Mouse (Mus musculus) heart, embryonic 11.5 days (tissue): Measurements from ENCODE around the gene Klhdc7b. TPM values are rescaled to one million over a fixed set of nuclear protein-coding genes. Genes with fewer than 3 reads are reported as not detected.
A peak's percentile ranks its signal among the peaks of the same experiment; 100 is the strongest.

Experiments used
- ATAC-seq: fragments of 200-750 bp; cut with Nextera tagmentation; replicated peaks from 2 replicates; pipeline ENCODE4 v1.8.0; 2017; ENCODE audit warnings: moderate library complexity; ENCODE audit not compliant: insufficient number of reproducible peaks, low FRiP score, low TSS enrichment
- H3K27ac ChIP-seq: fragments of 300-500 bp; sonication (generic); 2 replicates; pipeline ENCODE4 v1.5.1; 2014; ENCODE audit warnings: mild to moderate bottlenecking, low read depth, low read length
- H3K27me3 ChIP-seq: fragments of 300-500 bp; sonication (generic); 2 replicates; pipeline ENCODE4 v1.6.1; 2014; ENCODE audit warnings: mild to moderate bottlenecking, low read length, mixed read lengths; ENCODE audit not compliant: control insufficient read depth, insufficient read depth
- H3K36me3 ChIP-seq: fragments of 300-500 bp; sonication (generic); 2 replicates; pipeline ENCODE4 v1.6.1; 2014; ENCODE audit warnings: mild to moderate bottlenecking, low read length, moderate library complexity, mixed read lengths; ENCODE audit not compliant: control insufficient read depth, insufficient read depth
- H3K4me1 ChIP-seq: fragments of 300-500 bp; sonication (generic); 2 replicates; pipeline ENCODE4 v1.6.1; 2014; ENCODE audit warnings: low read length; ENCODE audit not compliant: control insufficient read depth, insufficient read depth
- H3K4me2 ChIP-seq: fragments of 300-500 bp; sonication (generic); 2 replicates; pipeline ENCODE4 v1.6.1; 2014; ENCODE audit warnings: mild to moderate bottlenecking, moderate library complexity
- H3K4me3 ChIP-seq: fragments of 300-500 bp; sonication (generic); 2 replicates; pipeline ENCODE4 v1.5.1; 2014; ENCODE audit warnings: low read depth, low read length
- H3K9ac ChIP-seq: fragments of 300-500 bp; sonication (generic); 2 replicates; pipeline ENCODE4 v1.6.1; 2014; ENCODE audit warnings: mild to moderate bottlenecking, low read depth, low read length, moderate library complexity
- H3K9me3 ChIP-seq: fragments of 300-500 bp; sonication (generic); replicated peaks from 2 replicates; pipeline ENCODE4 v1.6.1; 2016; ENCODE audit warnings: low read length; ENCODE audit not compliant: control insufficient read depth
- WGBS: fragments of 180-500 bp; shearing (Covaris S2); extraction: QIAGEN DNeasy Blood & Tissue Kit; methylation state at CpG from one replicate; pipeline ENCODE4 v1.1.7; 2014; ENCODE audit not compliant: insufficient replicate concordance; 5-methylcytosine and 5-hydroxymethylcytosine counted together
- polyA plus RNA-seq: library from polyadenylated mRNA; unstranded; fragments of >200 nt; fragmentation: Nextera tagmentation; extraction: Ambion mirVana; gene quantifications from 2 replicates; pipeline ENCODE4 v1.2.1, GENCODE M21; 2014

Gene Klhdc7b
- polyA plus RNA-seq, 1 experiment from 2014 or later = not detected

DNA sequence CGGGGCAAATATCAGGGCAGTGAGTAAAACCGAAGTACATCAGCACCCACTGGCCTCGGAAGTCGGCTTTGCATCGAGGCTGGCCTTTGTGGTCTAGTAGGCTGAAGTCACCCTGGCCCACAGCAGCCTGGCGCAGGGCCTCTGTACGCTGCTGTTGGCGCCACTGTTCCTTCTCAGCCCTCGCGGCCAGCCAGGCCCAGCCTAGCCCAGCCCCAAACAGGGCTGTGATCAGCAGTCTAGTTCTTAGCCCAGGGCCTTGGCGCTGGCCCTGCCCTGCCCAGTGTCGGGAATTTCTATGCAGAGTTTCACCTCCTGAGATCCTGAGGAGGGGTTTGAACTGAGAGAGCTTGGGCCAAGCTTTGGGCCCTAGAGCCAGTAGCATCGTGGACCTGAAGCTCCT, 12.6 kb upstream of the Klhdc7b start:
- H3K9me3 ChIP-seq = no peaks in the 10 kb centered on the region
- H3K9ac ChIP-seq = no peak overlapping the region
- 92% methylated on average over 13 of the region's 13 CpGs for WGBS
- no peak overlapping the region for H3K4me3 ChIP-seq
- ATAC-seq = no peak
- H3K27ac ChIP-seq = no peak overlapping the region
- peaks cover 10% of the 10 kb centered on the region; the same call in 1 of the 2 replicates for H3K4me1 ChIP-seq
- peaks cover 42% of the 10 kb centered on the region for H3K36me3 ChIP-seq
- peaks cover 12% of the 10 kb centered on the region for H3K27me3 ChIP-seq
- no peak overlapping the region for H3K4me2 ChIP-seq

DNA sequence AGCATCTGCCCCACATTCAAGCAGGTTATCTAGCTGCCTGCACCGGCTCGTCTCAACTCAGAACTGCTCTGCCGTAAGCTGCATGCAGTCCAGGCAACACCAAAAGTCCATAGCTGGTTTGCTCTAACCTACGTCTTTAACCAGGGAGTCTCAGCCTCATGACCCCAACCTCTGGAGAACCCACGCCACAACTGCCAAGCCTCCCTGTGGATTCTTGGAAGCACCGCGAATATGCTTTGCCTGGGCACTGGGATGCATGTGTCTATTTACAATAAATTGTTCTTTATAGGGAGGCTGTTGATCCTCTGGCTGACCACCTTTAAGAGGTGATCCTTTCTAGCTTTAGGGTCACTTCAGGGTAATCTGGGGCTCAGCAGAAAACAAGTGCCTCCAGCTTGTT, 12.2 kb upstream of the Klhdc7b start:
- no peak for ATAC-seq
- Histone ChIP-seq H3K27me3 (peaks cover 16% of the 10 kb centered on the region), H3K9me3 (no peaks in the 10 kb centered on the region), H3K4me3 (peak overlapping the region; percentile 72), H3K27ac (peak overlapping the region; percentile 94; the same call in 1 of the 2 replicates), H3K9ac (peak overlapping the region; percentile 79; the same call in 1 of the 2 replicates), H3K4me1 (peaks cover 10% of the 10 kb centered on the region), H3K4me2 (peak overlapping the region; percentile 82), H3K36me3 (peaks cover 40% of the 10 kb centered on the region)
- WGBS = 80% methylated on average over 7 of the region's 7 CpGs

DNA sequence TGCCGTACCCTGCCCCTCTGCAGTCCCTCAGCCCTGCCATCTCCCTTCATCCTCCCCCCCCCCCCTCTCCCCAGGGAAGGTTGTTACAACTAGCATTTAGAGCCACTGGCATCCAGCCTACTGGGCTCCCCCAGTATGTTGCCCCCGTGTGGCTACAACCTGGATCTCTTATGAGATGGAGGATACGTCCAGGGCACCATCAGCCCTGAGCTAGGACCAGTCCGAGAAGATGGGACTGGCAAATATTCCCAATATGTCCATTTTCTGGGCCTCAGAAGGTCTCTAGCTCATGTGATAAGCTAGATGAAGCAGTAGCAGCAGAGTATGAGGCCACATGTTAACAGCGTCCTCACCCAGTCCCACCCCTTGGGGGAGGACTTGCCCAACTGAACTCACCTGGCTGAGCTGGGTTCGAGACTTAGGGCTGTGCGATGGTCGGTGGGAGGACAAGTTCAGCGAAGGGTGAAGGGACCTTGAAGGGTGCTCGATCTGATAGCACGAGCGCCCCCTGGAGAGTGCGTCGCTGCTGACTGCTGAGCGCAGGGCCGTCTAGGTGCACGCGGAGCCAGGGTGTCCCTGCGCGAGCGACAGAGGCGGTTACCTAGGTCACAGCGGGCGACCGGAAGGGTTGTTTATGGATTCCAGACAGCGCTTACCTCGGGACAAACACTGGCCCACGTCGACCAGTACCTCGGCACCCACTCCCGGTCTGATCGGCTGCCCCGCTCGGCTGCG, 11.5 kb upstream of the Klhdc7b start:
- H3K4me3 ChIP-seq = peak overlapping the region; percentile 72
- WGBS = 2% methylated on average over 35 of the region's 35 CpGs
- peak overlapping the region; percentile 79 for H3K9ac ChIP-seq
- peaks cover 11% of the 10 kb centered on the region for H3K4me1 ChIP-seq
- peak overlapping the region; percentile 82 for H3K4me2 ChIP-seq
- H3K36me3 ChIP-seq = peaks cover 33% of the 10 kb centered on the region
- H3K27ac ChIP-seq = peak overlapping the region; percentile 94
- H3K27me3 ChIP-seq = peaks cover 23% of the 10 kb centered on the region
- H3K9me3 ChIP-seq = no peaks in the 10 kb centered on the region
- ATAC-seq = peak; percentile 71

DNA sequence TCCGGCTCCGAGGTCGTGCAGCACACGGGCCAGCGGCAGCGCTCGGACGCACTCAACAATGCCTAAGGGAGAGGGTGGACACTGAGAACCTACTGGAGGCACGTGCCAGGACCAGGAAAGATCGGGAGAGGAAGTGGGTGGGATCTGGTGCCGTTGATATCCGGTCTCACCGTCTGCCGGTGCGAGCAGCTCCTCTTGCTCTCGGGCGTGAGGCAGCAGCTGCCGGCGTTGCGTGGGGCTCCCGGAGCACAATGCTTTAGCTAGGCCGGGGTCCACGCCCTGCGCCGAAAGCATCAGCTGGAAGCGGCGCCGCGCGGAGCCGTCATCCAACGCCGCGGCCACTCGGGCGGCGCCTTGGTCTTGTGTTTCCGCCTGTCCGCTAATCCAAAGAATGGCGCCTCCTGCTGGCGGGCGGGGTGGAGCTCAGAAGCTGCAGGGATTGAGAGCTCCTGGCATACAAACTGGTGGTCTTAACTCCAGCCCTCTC, 10.9 kb upstream of the Klhdc7b start, which contains the start of gene Sco2:
TSS of gene Sco2 (minus strand) at position 85 of the 487 bp plus-strand sequence.
- peak within 1 kb of the TSS; percentile 94 for H3K27ac ChIP-seq
- H3K9me3 ChIP-seq = no peaks in the 10 kb centered on the region
- WGBS = under 1% methylated on average over 42 of the region's 42 CpGs
- peaks cover 17% of the 10 kb centered on the region for H3K4me1 ChIP-seq
- H3K27me3 ChIP-seq = peaks cover 29% of the 10 kb centered on the region
- peak within 1 kb of the TSS; percentile 72 for H3K4me3 ChIP-seq
- peak within 1 kb of the TSS; percentile 79 for H3K9ac ChIP-seq
- peak within 1 kb of the TSS; percentile 82 for H3K4me2 ChIP-seq
- H3K36me3 ChIP-seq = peaks cover 28% of the 10 kb centered on the region
- peak; percentile 79 for ATAC-seq

DNA sequence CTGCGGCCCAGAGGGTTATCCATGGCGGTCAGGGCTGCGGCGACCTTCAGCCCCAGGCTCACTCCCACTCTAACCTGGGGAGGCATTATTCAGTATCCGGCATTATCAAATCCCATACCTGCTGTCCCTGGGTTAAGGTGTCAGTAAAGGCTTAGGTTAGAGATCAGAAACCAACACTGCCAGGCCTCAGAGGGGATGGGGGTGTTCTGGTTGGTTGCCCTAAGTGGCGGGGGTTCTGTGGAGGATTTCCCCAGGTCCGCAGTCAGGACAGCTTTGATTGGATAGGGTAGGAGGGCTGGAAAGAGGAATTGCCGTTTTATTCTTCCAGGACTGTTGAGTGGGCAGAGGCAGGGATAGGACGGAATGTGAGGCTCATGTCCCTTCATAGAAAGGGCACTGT, 10.4 kb upstream of the Klhdc7b start:
- Histone ChIP-seq H3K9me3 (no peaks in the 10 kb centered on the region), H3K9ac (peak overlapping the region; percentile 79), H3K4me1 (peaks cover 23% of the 10 kb centered on the region), H3K27me3 (peaks cover 34% of the 10 kb centered on the region), H3K36me3 (peaks cover 26% of the 10 kb centered on the region), H3K27ac (peak overlapping the region; percentile 94), H3K4me2 (peak overlapping the region; percentile 82), H3K4me3 (peak overlapping the region; percentile 72)
- 51% methylated on average over 9 of the region's 9 CpGs for WGBS
- 0 out of 2 replicates have a peak, but pooled peaks have one; percentile 1 for ATAC-seq

DNA sequence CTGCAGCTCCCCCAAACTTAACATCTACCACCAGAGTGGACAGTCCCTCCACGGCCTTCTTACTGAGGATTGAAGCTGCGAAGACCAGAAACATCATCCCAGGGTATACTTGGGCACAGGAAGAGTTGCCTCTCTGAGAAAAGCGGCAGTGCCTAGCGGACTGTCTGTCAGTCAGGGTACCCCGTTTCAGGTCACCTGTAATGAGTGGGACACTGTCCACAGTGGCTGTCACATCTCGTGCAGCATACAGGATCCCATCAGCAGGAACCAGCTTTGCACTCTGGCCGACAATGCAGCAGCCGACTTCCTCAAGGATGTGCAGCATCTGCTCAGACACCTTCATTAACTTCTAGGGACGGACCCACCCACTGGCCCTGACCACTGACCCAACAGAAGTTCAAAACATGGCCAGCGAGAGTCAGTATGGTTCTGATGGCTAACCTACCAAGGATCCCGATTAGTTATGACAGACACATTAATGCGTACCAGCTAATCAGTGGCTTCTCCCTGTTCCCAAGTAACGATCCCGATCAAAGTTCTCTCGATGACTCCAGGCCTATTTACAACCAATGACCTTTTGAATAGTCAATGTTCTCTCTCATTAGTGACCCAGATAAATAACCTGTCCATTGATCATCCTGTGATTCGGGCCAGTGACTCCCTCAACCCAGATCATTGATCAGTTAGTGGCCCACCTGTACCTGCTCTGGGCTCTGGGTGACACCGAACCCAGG, 9.7 kb upstream of the Klhdc7b start:
- Histone ChIP-seq H3K27ac (no peak overlapping the region), H3K4me3 (no peak overlapping the region), H3K9ac (no peak overlapping the region), H3K36me3 (peaks cover 20% of the 10 kb centered on the region), H3K4me1 (peaks cover 25% of the 10 kb centered on the region), H3K27me3 (peaks cover 39% of the 10 kb centered on the region), H3K4me2 (no peak overlapping the region; the same call in 1 of the 2 replicates), H3K9me3 (no peaks in the 10 kb centered on the region)
- no peak for ATAC-seq
- WGBS = 92% methylated on average over 17 of the region's 17 CpGs

DNA sequence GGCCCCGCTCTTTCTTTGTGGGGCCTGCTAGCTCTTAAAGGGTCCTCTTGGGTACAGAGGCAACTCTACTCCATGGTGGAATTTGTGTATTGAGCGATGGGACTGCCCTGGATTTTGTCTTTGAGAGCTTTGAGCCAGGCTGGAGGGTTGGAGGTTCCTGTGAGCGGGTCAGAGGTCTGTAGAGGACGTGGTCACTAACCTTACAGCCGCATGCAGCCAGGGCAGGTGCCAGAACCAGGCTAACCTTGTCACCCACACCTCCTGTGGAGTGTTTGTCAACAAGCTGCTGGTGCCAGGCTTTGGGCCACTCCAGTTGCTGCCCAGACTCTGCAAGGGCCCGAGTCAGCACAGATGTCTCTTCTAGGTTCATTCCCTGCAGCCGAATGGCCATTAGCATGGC, 8.7 kb upstream of the Klhdc7b start:
- Histone ChIP-seq H3K27me3 (peaks cover 43% of the 10 kb centered on the region), H3K9ac (no peak overlapping the region), H3K36me3 (peaks cover 13% of the 10 kb centered on the region), H3K4me3 (no peak overlapping the region), H3K4me1 (peaks cover 25% of the 10 kb centered on the region), H3K27ac (no peak overlapping the region), H3K9me3 (no peaks in the 10 kb centered on the region), H3K4me2 (no peak overlapping the region)
- 72% methylated on average over 7 of the region's 7 CpGs for WGBS
- ATAC-seq = no peak

DNA sequence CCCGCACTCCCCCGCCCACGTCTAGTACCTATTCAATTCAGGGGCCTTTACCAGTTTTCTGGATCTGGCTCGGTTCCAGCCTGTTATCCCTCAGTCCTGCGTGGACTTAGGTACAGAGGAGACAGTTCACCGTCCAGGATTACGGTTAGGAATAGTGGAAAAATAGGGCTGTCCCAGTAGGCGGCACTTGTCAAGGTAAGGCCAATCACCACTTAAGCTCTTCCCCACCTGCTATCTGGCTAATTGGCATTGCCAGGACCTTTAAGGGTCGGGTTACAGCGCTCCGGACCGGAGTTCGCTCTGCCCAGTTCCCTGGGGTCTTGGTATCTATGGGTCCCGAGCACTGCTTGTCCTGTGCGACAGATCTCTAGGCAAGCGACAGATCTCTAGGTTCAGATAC, 7.8 kb upstream of the Klhdc7b start, which contains the start of gene Tymp:
TSS of gene Tymp (minus strand) at position 83 of the 400 bp plus-strand sequence.
- H3K9ac ChIP-seq = no peak within 1 kb of the TSS
- H3K36me3 ChIP-seq = peaks cover 4% of the 10 kb centered on the region
- H3K9me3 ChIP-seq = no peaks in the 10 kb centered on the region
- peaks cover 43% of the 10 kb centered on the region for H3K27me3 ChIP-seq
- 15% methylated on average over 16 of the region's 16 CpGs for WGBS
- H3K4me1 ChIP-seq = peaks cover 25% of the 10 kb centered on the region
- peak within 1 kb of the TSS; percentile 14; the same call in 1 of the 2 replicates for H3K4me3 ChIP-seq
- no peak within 1 kb of the TSS for H3K27ac ChIP-seq
- no peak for ATAC-seq
- H3K4me2 ChIP-seq = peak within 1 kb of the TSS; percentile 31
